Mouse (Mus musculus): Measurements from ENCODE around the gene Sh3yl1. TPM values are rescaled to one million over a fixed set of nuclear protein-coding genes. Genes with fewer than 3 reads are reported as not detected.
A peak's percentile ranks its signal among the peaks of the same experiment; 100 is the strongest.

Sh3yl1 gene
- polyA plus RNA-seq (2016; fragmentation: Nextera tagmentation; extraction: Ambion mirVana) = 15.6 and 18.9 TPM in 2 replicates

DNA sequence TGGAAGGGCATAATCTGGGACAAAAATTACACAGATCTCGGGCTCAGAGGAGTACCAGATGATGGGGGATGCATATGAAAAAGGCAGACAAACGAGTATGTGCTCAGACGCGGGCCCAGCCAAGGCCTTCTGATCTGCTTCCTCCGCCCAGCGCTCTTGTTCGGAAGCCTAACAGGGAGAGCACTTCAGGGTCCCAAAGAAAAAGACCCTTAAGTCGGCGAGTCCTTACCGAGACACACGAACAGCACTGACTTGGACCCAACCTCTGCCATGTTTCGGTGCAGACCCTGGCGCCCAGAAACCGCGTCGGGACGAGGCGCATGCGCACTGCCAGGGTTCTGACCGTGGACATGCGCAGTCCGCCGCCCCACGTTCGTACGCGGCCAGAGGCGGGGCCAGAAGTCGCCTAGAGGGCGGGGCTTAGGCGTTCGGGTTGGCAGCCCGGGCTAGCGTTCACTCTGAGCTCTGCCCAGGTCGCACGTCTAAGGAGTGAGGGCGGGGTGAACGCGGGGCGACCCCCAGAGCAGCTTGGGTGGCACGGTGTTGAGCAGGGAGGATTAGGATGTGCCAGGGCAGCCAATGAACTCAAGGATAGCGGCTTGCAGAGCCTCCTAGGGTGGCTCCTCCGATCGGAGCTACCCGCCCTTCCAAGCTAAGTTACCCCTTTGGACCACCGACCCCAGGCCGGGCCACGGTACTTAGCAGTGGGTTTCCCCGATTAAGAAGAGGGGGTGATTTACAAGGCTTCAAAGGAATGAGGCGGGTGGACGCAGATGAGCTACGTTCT is at the start of gene Sh3yl1, which contains the start of gene Acp1:
Gene Sh3yl1, plus strand, starts transcription at position 408 of the 787 bp plus-strand sequence.
Gene Acp1, minus strand, starts transcription at position 329 of the 787 bp plus-strand sequence.
- no peaks in the 10 kb centered on the region for H3K36me3 ChIP-seq
- H3K27me3 ChIP-seq (ENCODE audit: low read depth, poor library complexity, severe bottlenecking) = no peaks in the 10 kb centered on the region
- H3K4me1 ChIP-seq = peaks cover 24% of the 10 kb centered on the region
- under 1% methylated on average over 52 of the region's 52 CpGs for WGBS
- H3K27ac ChIP-seq (replicated peaks) = peak within 1 kb of the TSS; percentile 88
- DNase-seq (ENCODE audit: low spot score) = peak; percentile 92
- H3K4me3 ChIP-seq = peak within 1 kb of the TSS; percentile 69
- H3K9me3 ChIP-seq (replicated peaks) = no peaks in the 10 kb centered on the region

GRCm38 (mm10) chr12:30864347-30864746 is 47.1 kb upstream of the Sh3yl1 start:
- no peak for DNase-seq (ENCODE audit: low spot score)
- H3K36me3 ChIP-seq = no peaks in the 10 kb centered on the region
- H3K27me3 ChIP-seq (ENCODE audit: low read depth, poor library complexity, severe bottlenecking) = no peaks in the 10 kb centered on the region
- no peak overlapping the region for H3K4me3 ChIP-seq
- no peaks in the 10 kb centered on the region for H3K9me3 ChIP-seq (replicated peaks)
- 88% methylated on average over 2 of the region's 2 CpGs for WGBS
- no peak overlapping the region for H3K27ac ChIP-seq (replicated peaks)
- H3K4me1 ChIP-seq = no peaks in the 10 kb centered on the region

- Histone ChIP-seq H3K4me3 (no peak overlapping the region), H3K4me1 (no peaks in the 10 kb centered on the region), H3K27ac (replicated peaks) (no peak overlapping the region), H3K9me3 (replicated peaks) (no peaks in the 10 kb centered on the region), H3K36me3 (no peaks in the 10 kb centered on the region), H3K27me3 (ENCODE audit: low read depth, poor library complexity, severe bottlenecking) (no peaks in the 10 kb centered on the region)
- WGBS = 77% methylated on average over 4 of the region's 4 CpGs
- no peak for DNase-seq (ENCODE audit: low spot score)
Measured at GRCm38 (mm10) chr12:30865781-30866180, 45.7 kb upstream of the Sh3yl1 start.

DNA sequence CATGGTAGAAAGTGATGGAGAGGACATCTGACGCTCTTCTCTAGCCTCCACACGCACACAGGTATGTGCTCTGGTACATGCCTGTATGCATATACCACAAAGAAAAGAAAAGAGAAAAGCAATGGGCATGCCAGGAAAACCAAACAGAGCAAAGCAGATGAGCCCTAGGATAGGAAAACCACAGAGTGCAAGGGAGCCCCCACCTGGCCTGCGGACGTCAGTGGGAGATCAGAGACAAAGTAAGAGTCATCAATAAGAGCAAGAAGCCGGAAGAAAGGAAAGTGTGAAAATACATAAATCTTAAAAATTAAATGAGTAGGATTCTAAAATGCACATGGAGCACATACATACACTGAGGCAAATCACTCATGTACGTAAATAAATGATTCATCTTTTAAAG is 32.0 kb upstream of the Sh3yl1 start:
- Histone ChIP-seq H3K9me3 (replicated peaks) (no peaks in the 10 kb centered on the region), H3K27ac (replicated peaks) (no peak overlapping the region), H3K4me3 (no peak overlapping the region), H3K4me1 (peaks cover 9% of the 10 kb centered on the region), H3K36me3 (no peaks in the 10 kb centered on the region), H3K27me3 (ENCODE audit: low read depth, poor library complexity, severe bottlenecking) (peaks cover 25% of the 10 kb centered on the region)
- WGBS = 72% methylated on average over 6 of the region's 6 CpGs
- DNase-seq (ENCODE audit: low spot score) = no peak

GRCm38 (mm10) chr12:30883592-30883985 is 27.9 kb upstream of the Sh3yl1 start:
- no peak overlapping the region for H3K27ac ChIP-seq (replicated peaks)
- no peak for DNase-seq (ENCODE audit: low spot score)
- H3K4me1 ChIP-seq = peaks cover 15% of the 10 kb centered on the region
- peaks cover 56% of the 10 kb centered on the region for H3K27me3 ChIP-seq (ENCODE audit: low read depth, poor library complexity, severe bottlenecking)
- H3K4me3 ChIP-seq = peak overlapping the region; percentile 72
- no peaks in the 10 kb centered on the region for H3K9me3 ChIP-seq (replicated peaks)
- WGBS = 16% methylated on average over 4 of the region's 4 CpGs
- H3K36me3 ChIP-seq = no peaks in the 10 kb centered on the region

DNA sequence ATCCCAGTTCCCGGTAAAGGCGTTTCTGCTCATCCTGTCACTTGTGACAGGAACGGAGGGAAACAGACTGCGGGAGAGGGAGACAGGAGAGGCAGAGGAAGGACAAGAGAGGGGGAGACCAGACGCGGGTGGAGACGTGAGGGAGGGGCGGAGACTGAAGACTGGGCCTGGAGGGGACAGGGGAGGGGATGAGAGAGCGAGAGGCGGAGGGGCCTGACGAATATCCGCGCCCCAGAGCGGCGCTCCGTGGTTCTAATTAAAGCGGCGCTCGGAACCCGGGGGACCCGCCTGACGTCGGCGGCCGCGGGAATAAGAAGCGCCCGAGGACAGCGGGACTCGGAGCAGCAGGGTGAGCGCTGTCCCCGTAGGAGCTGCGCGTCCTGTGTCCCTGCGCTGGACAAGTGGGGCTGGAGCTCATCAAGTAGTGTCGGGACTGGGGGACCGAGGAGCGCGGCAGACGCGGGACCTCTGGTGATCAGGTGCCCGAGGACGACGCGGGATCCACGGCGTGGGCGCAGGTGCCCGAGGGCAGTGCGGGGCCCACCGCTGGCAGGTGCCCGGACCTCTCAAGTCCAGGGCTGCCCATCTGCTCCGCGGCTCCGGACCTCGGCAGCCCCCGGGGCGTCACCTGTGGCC is 27.4 kb upstream of the Sh3yl1 start, which contains the start of gene Alkal2:
Gene Alkal2, plus strand, starts transcription at position 337 of the 636 bp plus-strand sequence.
- no peaks in the 10 kb centered on the region for H3K36me3 ChIP-seq
- H3K27ac ChIP-seq (replicated peaks) = peak within 1 kb of the TSS; percentile 28; the same call in 1 of the 2 replicates
- peak; percentile 48 for DNase-seq (ENCODE audit: low spot score)
- peak within 1 kb of the TSS; percentile 72 for H3K4me3 ChIP-seq
- no peaks in the 10 kb centered on the region for H3K9me3 ChIP-seq (replicated peaks)
- peaks cover 56% of the 10 kb centered on the region for H3K27me3 ChIP-seq (ENCODE audit: low read depth, poor library complexity, severe bottlenecking)
- peaks cover 15% of the 10 kb centered on the region for H3K4me1 ChIP-seq
- under 1% methylated on average over 58 of the region's 58 CpGs for WGBS

DNA sequence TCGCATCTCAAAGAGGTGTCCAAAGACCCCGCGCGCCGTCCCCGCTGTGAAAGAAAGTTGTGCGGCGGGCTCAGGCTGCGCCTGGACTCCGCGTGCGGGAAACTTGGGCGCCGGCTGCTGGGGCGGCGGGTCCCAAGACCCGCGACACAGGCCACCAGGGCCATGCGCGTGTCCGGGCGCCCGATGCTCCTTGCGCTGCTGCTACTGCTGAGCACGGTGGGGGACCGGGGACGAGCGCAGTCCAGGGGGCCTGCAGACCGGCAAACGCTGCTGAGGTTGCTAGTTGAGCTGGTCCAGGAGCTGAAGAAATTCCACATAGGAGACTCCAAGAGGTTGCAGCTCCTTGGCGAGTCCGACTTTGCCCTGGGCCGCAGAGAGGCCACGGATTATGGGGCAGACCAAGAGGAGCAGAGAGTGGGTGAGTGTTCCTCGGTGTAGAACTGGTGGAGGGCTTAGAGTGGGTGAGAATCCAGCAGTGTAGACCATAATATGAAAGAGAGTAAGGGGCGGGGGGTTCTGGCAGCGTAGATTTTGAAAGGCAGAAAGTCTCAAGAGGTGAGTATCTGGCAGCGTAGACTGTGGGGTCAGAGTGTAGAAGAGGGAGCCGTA is 26.7 kb upstream of the Sh3yl1 start:
- WGBS = 9% methylated on average over 39 of the region's 39 CpGs
- Histone ChIP-seq H3K36me3 (no peaks in the 10 kb centered on the region), H3K27ac (replicated peaks) (peak overlapping the region; percentile 28; the same call in 1 of the 2 replicates), H3K4me1 (peaks cover 15% of the 10 kb centered on the region), H3K9me3 (replicated peaks) (no peaks in the 10 kb centered on the region), H3K27me3 (ENCODE audit: low read depth, poor library complexity, severe bottlenecking) (peaks cover 56% of the 10 kb centered on the region), H3K4me3 (peak overlapping the region; percentile 72)
- DNase-seq (ENCODE audit: low spot score) = peak; percentile 40

DNA sequence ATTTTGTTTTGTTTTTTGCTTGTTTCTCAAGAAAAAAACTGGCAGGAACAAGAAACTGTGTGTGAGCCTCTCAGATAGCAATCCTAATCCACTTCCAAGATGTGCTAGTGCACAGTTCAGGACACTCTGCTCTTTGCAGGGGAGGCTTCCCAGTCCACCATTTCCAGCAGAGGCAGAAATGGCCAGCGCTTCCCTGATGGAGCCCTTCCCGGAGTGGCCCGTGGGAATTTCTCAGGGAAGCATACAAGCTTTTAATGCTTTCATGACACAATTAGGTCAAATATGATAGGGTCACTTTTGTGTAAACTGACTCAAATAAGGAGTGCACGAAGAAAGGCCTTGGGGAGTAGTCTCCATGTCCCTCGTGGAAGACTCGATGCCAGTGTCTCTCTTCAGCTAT is 25.6 kb upstream of the Sh3yl1 start:
- Histone ChIP-seq H3K27me3 (ENCODE audit: low read depth, poor library complexity, severe bottlenecking) (peaks cover 56% of the 10 kb centered on the region), H3K4me3 (no peak overlapping the region), H3K27ac (replicated peaks) (no peak overlapping the region), H3K9me3 (replicated peaks) (no peaks in the 10 kb centered on the region), H3K36me3 (no peaks in the 10 kb centered on the region), H3K4me1 (peaks cover 15% of the 10 kb centered on the region)
- no peak for DNase-seq (ENCODE audit: low spot score)
- 88% methylated on average over 6 of the region's 6 CpGs for WGBS

DNA sequence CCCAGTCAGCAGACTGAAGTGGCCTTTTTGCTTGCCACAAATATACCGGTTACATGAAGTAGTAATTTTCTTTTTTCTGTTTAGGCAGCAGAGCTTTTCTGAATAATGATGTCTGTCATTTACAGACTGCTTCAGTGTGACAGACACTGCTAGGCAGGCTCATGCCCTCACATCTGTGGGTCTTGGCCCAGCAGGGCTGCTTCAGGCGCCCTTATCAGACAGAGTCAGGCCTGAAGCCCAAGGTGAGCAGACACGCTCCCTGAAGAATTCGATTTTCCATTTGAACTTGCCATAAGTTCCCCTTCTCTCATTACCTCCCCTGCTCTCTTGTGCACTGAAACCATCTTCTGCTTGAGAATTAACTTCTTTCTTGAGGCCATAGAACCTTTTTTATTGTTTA is 23.5 kb upstream of the Sh3yl1 start:
- Histone ChIP-seq H3K27me3 (ENCODE audit: low read depth, poor library complexity, severe bottlenecking) (peaks cover 45% of the 10 kb centered on the region), H3K36me3 (no peaks in the 10 kb centered on the region), H3K9me3 (replicated peaks) (no peaks in the 10 kb centered on the region), H3K4me1 (peaks cover 15% of the 10 kb centered on the region), H3K4me3 (no peak overlapping the region), H3K27ac (replicated peaks) (no peak overlapping the region)
- no peak for DNase-seq (ENCODE audit: low spot score)
- WGBS = 90% methylated on average over 4 of the region's 4 CpGs

DNA sequence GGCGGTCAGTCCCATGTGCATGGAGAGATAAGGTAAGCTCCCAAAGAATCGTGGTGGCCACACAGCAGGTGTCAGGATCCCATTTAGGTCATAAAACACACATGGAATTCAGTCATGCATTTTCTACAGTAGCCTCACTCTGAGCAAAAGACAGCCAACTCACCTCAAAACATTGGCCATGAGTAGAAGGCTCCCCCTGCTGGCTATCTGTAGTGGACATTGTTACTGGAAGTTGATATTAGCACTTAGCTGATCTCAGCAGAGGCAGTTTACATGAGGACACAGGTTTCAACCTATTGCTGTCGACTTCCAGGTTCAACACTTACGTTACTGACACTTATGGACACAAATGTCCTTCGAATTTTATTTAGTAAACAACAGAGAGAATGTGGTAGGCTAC is 21.4 kb upstream of the Sh3yl1 start:
- H3K27ac ChIP-seq (replicated peaks) = no peak overlapping the region
- WGBS = 40% methylated on average over 5 of the region's 5 CpGs
- peaks cover 11% of the 10 kb centered on the region for H3K36me3 ChIP-seq
- peak; percentile 47 for DNase-seq (ENCODE audit: low spot score)
- peaks cover 24% of the 10 kb centered on the region for H3K27me3 ChIP-seq (ENCODE audit: low read depth, poor library complexity, severe bottlenecking)
- H3K4me1 ChIP-seq = no peaks in the 10 kb centered on the region
- no peak overlapping the region for H3K4me3 ChIP-seq
- H3K9me3 ChIP-seq (replicated peaks) = no peaks in the 10 kb centered on the region

- Histone ChIP-seq H3K4me1 (no peaks in the 10 kb centered on the region), H3K36me3 (peaks cover 18% of the 10 kb centered on the region), H3K27ac (replicated peaks) (no peak overlapping the region), H3K9me3 (replicated peaks) (no peaks in the 10 kb centered on the region), H3K27me3 (ENCODE audit: low read depth, poor library complexity, severe bottlenecking) (peaks cover 11% of the 10 kb centered on the region), H3K4me3 (no peak overlapping the region)
- WGBS = 85% methylated on average over 7 of the region's 7 CpGs
- no peak for DNase-seq (ENCODE audit: low spot score)
Measured at GRCm38 (mm10) chr12:30891438-30891837, 20.0 kb upstream of the Sh3yl1 start.

DNA sequence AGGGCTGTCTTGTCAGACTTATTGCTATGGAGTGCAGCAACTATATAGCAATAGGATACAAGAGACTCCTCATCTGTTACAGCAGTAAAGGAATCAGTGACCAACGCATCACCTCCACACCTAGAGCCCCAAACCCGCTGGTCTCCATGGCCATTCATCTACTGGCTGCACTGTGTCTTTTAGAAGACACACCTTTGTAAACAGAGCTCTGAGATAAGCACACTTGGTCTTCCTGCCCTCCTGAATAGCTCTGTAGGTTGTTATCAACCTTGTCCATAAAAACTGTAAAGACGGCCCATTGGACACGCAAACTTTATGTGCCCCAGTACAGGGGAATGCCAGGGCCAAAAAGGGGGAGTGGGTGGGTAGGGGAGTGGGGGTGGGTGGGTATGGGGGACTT is 14.4 kb upstream of the Sh3yl1 start:
- H3K27me3 ChIP-seq (ENCODE audit: low read depth, poor library complexity, severe bottlenecking) = no peaks in the 10 kb centered on the region
- H3K4me3 ChIP-seq = no peak overlapping the region
- H3K36me3 ChIP-seq = peaks cover 54% of the 10 kb centered on the region
- no peaks in the 10 kb centered on the region for H3K9me3 ChIP-seq (replicated peaks)
- no peaks in the 10 kb centered on the region for H3K4me1 ChIP-seq
- no peak overlapping the region for H3K27ac ChIP-seq (replicated peaks)
- 94% methylated on average over 4 of the region's 4 CpGs for WGBS
- no peak for DNase-seq (ENCODE audit: low spot score)

- no peak for DNase-seq (ENCODE audit: low spot score)
- no peak overlapping the region for H3K4me3 ChIP-seq
- H3K27ac ChIP-seq (replicated peaks) = no peak overlapping the region
- H3K9me3 ChIP-seq (replicated peaks) = no peaks in the 10 kb centered on the region
- WGBS = 88% methylated on average over 1 of the region's 1 CpGs
- peaks cover 24% of the 10 kb centered on the region for H3K4me1 ChIP-seq
- no peaks in the 10 kb centered on the region for H3K27me3 ChIP-seq (ENCODE audit: low read depth, poor library complexity, severe bottlenecking)
- H3K36me3 ChIP-seq = peaks cover 21% of the 10 kb centered on the region
Measured at GRCm38 (mm10) chr12:30908658-30909057, 2.8 kb upstream of the Sh3yl1 start.

Measured in midbrain, embryonic 10.5 days (tissue).